Mouse (Mus musculus): ENCODE measurements around the gene Trpc2.

- TF ChIP-seq CTCF (IDR thresholded peaks at IDR 0.05; ENCODE audit: low read depth) = no peak
- TF ChIP-seq EP300 (IDR thresholded peaks at IDR 0.05; ENCODE audit: low read depth) = no peak
These were observed 21.2 kb downstream of the Trpc2 start for GRCm38 (mm10) chr7:102104126-102104525.
